Mouse (Mus musculus) colon, adult 2 months (tissue): ENCODE results near the gene Appl1. TPM values are rescaled to one million over a fixed set of nuclear protein-coding genes. Genes with fewer than 3 reads are reported as not detected.

Experiments used
- polyA plus RNA-seq: library from polyadenylated mRNA; depleted of rRNA; stranded (reverse); fragments of >200 nt; gene quantifications from 2 replicates; pipeline ENCODE4 v1.2.3, GENCODE M21; 2012; rRNA removed

Appl1 gene
- polyA plus RNA-seq = 2.0 and 3.0 TPM in 2 replicates

GRCm38 (mm10) chr14:26971106-26971789 is at the start of gene Appl1:
TSS of gene Appl1 (minus strand) at chr14:26971232.

GRCm38 (mm10) chr14:26994211-26994741 is 23.2 kb upstream of the Appl1 start, which contains the start of gene Hesx1:
TSS of gene Hesx1 (plus strand) at chr14:26994416.

GRCm38 (mm10) chr14:26894392-26894791 is 76.6 kb downstream of the Appl1 start, which contains the start of gene Asb14:
TSS of gene Asb14 (plus strand) at chr14:26894557.

Other genes starting within 250 kb of the Appl1 start
- gene Asb14, start 76.7 kb downstream of the Appl1 start, polyA plus RNA-seq = not detected in 2 replicates
- not detected in 2 replicates for gene Hesx1, start 23.2 kb upstream of the Appl1 start, polyA plus RNA-seq
- 2.3 and 2.4 TPM in 2 replicates for gene Il17rd, start 67.7 kb upstream of the Appl1 start, polyA plus RNA-seq
- gene Arhgef3, start 143.7 kb upstream of the Appl1 start, polyA plus RNA-seq = 9.0 and 9.9 TPM in 2 replicates